Mouse (Mus musculus) gastrocnemius, adult 8-10 months (tissue): ENCODE results near the gene Macrod1. TPM values are rescaled to one million over a fixed set of nuclear protein-coding genes. Genes with fewer than 3 reads are reported as not detected.
"Not testable (repeated sequence)": the region's sequence is repeated elsewhere in the genome, so short reads cannot be mapped to it uniquely, and the experiment has no call there.

Experiments used
- DNase-seq, 2 experiments: peaks; one replicate each; pipeline ENCODE4 v3.0.0; 2022; ENCODE audit warnings: low spot score in 2 of 2
- total RNA-seq, 4 experiments: library from RNA; stranded (reverse); gene quantifications; 2 replicates each; pipeline ENCODE4 v1.2.4; 2022

Macrod1 gene
- 100 to 1,000 TPM; 279 to 336 (median 292) TPM for total RNA-seq

GRCm38 (mm10) chr19:7056248-7057087 lies at the start of gene Macrod1:
TSS of gene Macrod1 (plus strand) at chr19:7056810.
- DNase-seq = peak; percentile 84 to 93

GRCm38 (mm10) chr19:7006892-7007593 lies 49.6 kb upstream of the Macrod1 start:
- DNase-seq = no peak

- DNase-seq = no peak
Measured at GRCm38 (mm10) chr19:7012426-7012825, 44.2 kb upstream of the Macrod1 start.

- DNase-seq = no peak
Measured at GRCm38 (mm10) chr19:7013984-7014383, 42.6 kb upstream of the Macrod1 start.

- no peak for DNase-seq
Measured at GRCm38 (mm10) chr19:7014481-7015135, 42.0 kb upstream of the Macrod1 start.

- DNase-seq = no peak
Measured at GRCm38 (mm10) chr19:7017541-7018457, 38.8 kb upstream of the Macrod1 start.

GRCm38 (mm10) chr19:7018546-7018945 lies 38.1 kb upstream of the Macrod1 start:
- DNase-seq = no peak

GRCm38 (mm10) chr19:7019191-7019590 lies 37.4 kb upstream of the Macrod1 start, which contains the start of gene Fermt3:
TSS of gene Fermt3 (minus strand) at chr19:7019469.
- DNase-seq = no peak

GRCm38 (mm10) chr19:7020224-7020641 lies 36.4 kb upstream of the Macrod1 start:
- DNase-seq = no peak

GRCm38 (mm10) chr19:7029531-7029930 lies 27.1 kb upstream of the Macrod1 start:
- DNase-seq = no peak

GRCm38 (mm10) chr19:7034006-7034405 lies 22.6 kb upstream of the Macrod1 start:
- DNase-seq = no peak

GRCm38 (mm10) chr19:7039088-7039720 lies 17.4 kb upstream of the Macrod1 start:
- peak; percentile 34 for DNase-seq

GRCm38 (mm10) chr19:7039841-7040636 lies 16.6 kb upstream of the Macrod1 start, which contains the start of gene Stip1:
TSS of gene Stip1 (minus strand) at chr19:7039967.
- DNase-seq = peak; percentile 98 to 99

GRCm38 (mm10) chr19:7040637-7041130 lies 15.9 kb upstream of the Macrod1 start:
- no peak for DNase-seq

- no peak for DNase-seq
Measured at GRCm38 (mm10) chr19:7041171-7041570, 15.4 kb upstream of the Macrod1 start.

GRCm38 (mm10) chr19:7044279-7044678 lies 12.3 kb upstream of the Macrod1 start:
- DNase-seq = no peak

- no peak for DNase-seq
Measured at GRCm38 (mm10) chr19:7044706-7045105, 11.9 kb upstream of the Macrod1 start.

- DNase-seq = not testable (repeated sequence)
Measured at GRCm38 (mm10) chr19:7053382-7053781, 3.2 kb upstream of the Macrod1 start.

- DNase-seq = peak in 1 of 2 experiments; percentile 40
Measured at GRCm38 (mm10) chr19:7054772-7055171, 1.8 kb upstream of the Macrod1 start.
